Mouse (Mus musculus) MEL (cell line): ENCODE measurements around the gene Ift57. TPM values are rescaled to one million over a fixed set of nuclear protein-coding genes. Genes with fewer than 3 reads are reported as not detected.

ENCODE experiments used
- DNase-seq: peaks from one replicate; pipeline ENCODE4 v3.0.0; 2011; ENCODE audit warnings: low read depth, low spot score
- H3K27ac ChIP-seq: 2 replicates; pipeline ENCODE4 v1.5.1; 2012; ENCODE audit warnings: low read depth, mild to moderate bottlenecking, control low read depth, low read length, moderate library complexity; ENCODE audit not compliant: control insufficient read depth
- H3K27me3 ChIP-seq, 2 experiments: fragments of 150-350 bp in 1 of 2; sonication (generic) in 1 of 2; 2 replicates each; pipeline ENCODE4 v1.6.1; 2012; ENCODE audit warnings: low read length in 2 of 2, mild to moderate bottlenecking in 2 of 2, improper control_type of control experiment in 1 of 2, moderate library complexity in 1 of 2; ENCODE audit not compliant: insufficient read depth in 2 of 2, control insufficient read depth in 1 of 2
- H3K36me3 ChIP-seq, 2 experiments: 2 replicates each; pipeline ENCODE4 v1.6.1; 2012 to 2014; ENCODE audit warnings: low read length in 2 of 2, improper control_type of control experiment in 1 of 2, inconsistent platforms in 1 of 2, mild to moderate bottlenecking in 1 of 2; ENCODE audit not compliant: insufficient read depth in 2 of 2, control insufficient read depth in 1 of 2
- H3K4me1 ChIP-seq, 2 experiments: fragments of 150-350 bp in 1 of 2; sonication (generic) in 1 of 2; 2 replicates each; pipeline ENCODE4 v1.6.1; 2012; ENCODE audit warnings: low read length in 2 of 2, improper control_type of control experiment in 1 of 2, mild to moderate bottlenecking in 1 of 2; ENCODE audit not compliant: insufficient read depth in 2 of 2, control insufficient read depth in 1 of 2
- H3K4me3 ChIP-seq, 2 experiments: fragments of 150-350 bp in 1 of 2; sonication (generic) in 1 of 2; 2 replicates each; pipeline ENCODE4 v1.5.1; 2012; ENCODE audit warnings: low read depth in 2 of 2, low read length in 2 of 2, mild to moderate bottlenecking in 2 of 2, moderate library complexity in 2 of 2, control low read depth in 1 of 2, improper control_type of control experiment in 1 of 2; ENCODE audit not compliant: control insufficient read depth in 1 of 2, insufficient read depth in 1 of 2
- H3K79me2 ChIP-seq: 2 replicates; pipeline ENCODE4 v1.6.1; 2012; ENCODE audit warnings: mild to moderate bottlenecking, low read length, moderate library complexity; ENCODE audit not compliant: control insufficient read depth, poor library complexity, insufficient read depth
- H3K9ac ChIP-seq: 2 replicates; pipeline ENCODE4 v1.6.1; 2012; ENCODE audit warnings: low read depth, mild to moderate bottlenecking, control low read depth, low read length, moderate library complexity; ENCODE audit not compliant: control insufficient read depth, poor library complexity, severe bottlenecking
- H3K9me3 ChIP-seq: fragments of 150-350 bp; sonication (generic); replicated peaks from 2 replicates; pipeline ENCODE4 v1.6.1; 2012; ENCODE audit warnings: mild to moderate bottlenecking, low read length, improper control_type of control experiment, moderate library complexity; ENCODE audit not compliant: insufficient read depth
- BHLHE40 ChIP-seq: IDR thresholded peaks from 2 replicates; pipeline ENCODE4 v1.6.1; 2012; ENCODE audit warnings: low read depth, mild to moderate bottlenecking, inconsistent platforms, low read length, improper control_type of control experiment, borderline replicate concordance
- CHD2 ChIP-seq: IDR thresholded peaks from 2 replicates; pipeline ENCODE4 v1.6.1; 2011; ENCODE audit warnings: low read length, improper control_type of control experiment
- CTCF ChIP-seq, 3 experiments: IDR thresholded peaks in 2 of 3; conservative IDR thresholded peaks in 1 of 3; 2 replicates each; pipeline ENCODE4 v1.5.1; 2011 to 2012; ENCODE audit warnings: low read length in 3 of 3, low read depth in 2 of 3, mild to moderate bottlenecking in 2 of 3, improper control_type of control experiment in 1 of 3, inconsistent platforms in 1 of 3, mixed read lengths in 1 of 3, moderate library complexity in 1 of 3; ENCODE audit not compliant: control insufficient read depth in 1 of 3, insufficient read depth in 1 of 3, poor library complexity in 1 of 3, severe bottlenecking in 1 of 3
- E2F4 ChIP-seq: IDR thresholded peaks from 2 replicates; pipeline ENCODE4 v1.6.1; 2011; ENCODE audit warnings: low read depth, low read length, improper control_type of control experiment, borderline replicate concordance
- MAFK ChIP-seq: IDR thresholded peaks from 2 replicates; pipeline ENCODE4 v1.6.1; 2011; ENCODE audit warnings: low read depth, mild to moderate bottlenecking, low read length, improper control_type of control experiment, borderline replicate concordance
- MAZ ChIP-seq: IDR thresholded peaks from 2 replicates; pipeline ENCODE4 v1.6.1; 2012; ENCODE audit warnings: low read depth, mild to moderate bottlenecking, inconsistent platforms, low read length, improper control_type of control experiment
- MEF2A ChIP-seq: IDR thresholded peaks from 2 replicates; pipeline ENCODE4 v1.6.1; 2014; ENCODE audit warnings: low read depth, mild to moderate bottlenecking, inconsistent platforms, low read length, improper control_type of control experiment; ENCODE audit not compliant: poor library complexity, insufficient replicate concordance, severe bottlenecking; ENCODE audit errors: extremely low read depth
- MXI1 ChIP-seq: IDR thresholded peaks from 2 replicates; pipeline ENCODE4 v1.6.1; 2011; ENCODE audit warnings: mild to moderate bottlenecking, low read depth, low read length, improper control_type of control experiment
- MYC ChIP-seq: IDR thresholded peaks from 2 replicates; pipeline ENCODE4 v1.6.1; 2011; ENCODE audit warnings: low read depth, mild to moderate bottlenecking, low read length, improper control_type of control experiment, moderate library complexity
- SIN3A ChIP-seq: IDR thresholded peaks from 2 replicates; pipeline ENCODE4 v1.6.1; 2012; ENCODE audit warnings: low read length, improper control_type of control experiment, inconsistent platforms
- SMC3 ChIP-seq: IDR thresholded peaks from 2 replicates; pipeline ENCODE4 v1.6.1; 2011; ENCODE audit warnings: low read depth, low read length, improper control_type of control experiment
- TBP ChIP-seq: IDR thresholded peaks from 2 replicates; pipeline ENCODE4 v1.8.0; 2011; ENCODE audit warnings: low read depth, low read length, improper control_type of control experiment
- USF2 ChIP-seq, 2 experiments: IDR thresholded peaks; 2 replicates each; pipeline ENCODE4 v1.6.1; 2011 to 2012; ENCODE audit warnings: improper control_type of control experiment in 2 of 2, low read length in 2 of 2, borderline replicate concordance in 1 of 2, inconsistent platforms in 1 of 2, low read depth in 1 of 2, mild to moderate bottlenecking in 1 of 2; ENCODE audit not compliant: insufficient read depth in 1 of 2
- ZKSCAN1 ChIP-seq: IDR thresholded peaks from 2 replicates; pipeline ENCODE4 v1.6.1; 2012; ENCODE audit warnings: low read depth, mild to moderate bottlenecking, inconsistent platforms, low read length, improper control_type of control experiment, moderate library complexity
- polyA plus RNA-seq, 2 experiments: library from polyadenylated mRNA; stranded (reverse) in 1 of 2; unstranded in 1 of 2; fragments of >175 nt in 1 of 2; fragments of >200 nt in 1 of 2; gene quantifications; 2 replicates each; pipeline versions ENCODE4 v1.2.1 to v1.2.4; 2012; ENCODE audit warnings: low replicate concordance in 2 of 2, low read depth in 1 of 2; ENCODE audit not compliant: insufficient read length in 2 of 2, insufficient read depth in 1 of 2, missing spikeins in 1 of 2
- total RNA-seq: library from RNA; depleted of rRNA; stranded (reverse); fragments of 300-350 nt; gene quantifications from 2 replicates; pipeline ENCODE4 v1.2.3, GENCODE M21; 2012

The Ift57 gene
- total and polyA plus RNA-seq, 3 experiments, result 5.7 to 11.1 TPM; not detected in 1

DNA sequence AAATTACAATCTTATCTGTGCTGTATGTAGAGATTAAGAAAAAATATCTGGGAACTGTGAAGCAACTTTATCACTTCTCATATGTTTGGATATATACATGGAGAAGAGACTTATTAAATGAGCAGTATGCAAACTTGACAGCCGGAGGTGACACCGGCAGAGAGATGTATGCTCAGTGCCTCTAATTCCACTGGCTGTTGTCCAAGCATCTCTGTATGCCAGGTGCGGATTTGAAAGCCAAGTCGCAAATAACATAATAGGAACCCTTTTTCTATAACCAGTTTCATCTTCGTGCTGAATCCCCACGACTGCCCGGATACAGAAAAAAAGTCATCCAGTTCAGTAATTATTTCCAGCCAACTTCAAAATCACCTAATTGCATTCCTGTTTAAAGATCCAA is 34.4 kb upstream of the Ift57 start:
- H3K27me3 ChIP-seq, result peaks cover 0 to 1% of the 10 kb centered on the region in 2 experiments; a peak in 2 of 4 replicates
- H3K4me3 ChIP-seq, result no peak overlapping the region
- no peaks in the 10 kb centered on the region; a peak in 1 of 4 replicates for H3K36me3 ChIP-seq
- no peak for TF ChIP-seq MAFK
- H3K9me3 ChIP-seq, result no peaks in the 10 kb centered on the region
- H3K9ac ChIP-seq, result no peak overlapping the region
- no peak for DNase-seq
- H3K27ac ChIP-seq, result no peak overlapping the region
- H3K79me2 ChIP-seq, result no peaks in the 10 kb centered on the region
- H3K4me1 ChIP-seq, result no peaks in the 10 kb centered on the region

DNA sequence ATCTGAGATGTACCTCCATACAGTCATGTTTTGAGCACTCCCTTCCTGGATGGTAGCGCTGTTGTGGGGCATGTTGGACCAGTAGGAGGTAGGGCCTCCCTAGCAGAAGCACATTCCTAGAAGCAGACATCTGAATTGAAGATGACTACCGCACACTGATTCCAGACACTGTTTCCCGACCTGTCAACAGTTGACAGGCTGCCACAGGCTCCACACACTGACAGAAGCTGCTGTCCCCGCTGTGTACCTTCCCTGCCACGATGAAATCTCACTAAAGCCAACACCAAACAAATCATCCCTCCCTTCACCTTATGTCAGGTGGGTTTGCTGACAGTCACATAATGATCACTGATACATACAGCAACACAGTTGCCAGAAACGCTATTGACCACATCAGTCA is 19.4 kb upstream of the Ift57 start:
- Histone ChIP-seq H3K9me3 (no peaks in the 10 kb centered on the region), H3K4me3 (no peak overlapping the region)
- TF ChIP-seq MXI1, result no peak
- TF ChIP-seq CTCF (IDR thresholded peaks at IDR 0.05 in 2 of 3, conservative IDR thresholded peaks at IDR 0.05 in 1 of 3; ENCODE audit: control insufficient read depth in 1 of 3, insufficient read depth in 1 of 3, low read depth in 2 of 3, low read length in 3 of 3, poor library complexity in 1 of 3, severe bottlenecking in 1 of 3), result no peak
- TF ChIP-seq MYC, result no peak
- TF ChIP-seq USF2 (IDR thresholded peaks at IDR 0.05; ENCODE audit: borderline replicate concordance in 1 of 2, insufficient read depth in 1 of 2, low read depth in 1 of 2, low read length in 2 of 2), result no peak
- TF ChIP-seq CHD2, result no peak
- no peak for TF ChIP-seq MEF2A
- TF ChIP-seq BHLHE40, result no peak
- TF ChIP-seq MAZ, result no peak

DNA sequence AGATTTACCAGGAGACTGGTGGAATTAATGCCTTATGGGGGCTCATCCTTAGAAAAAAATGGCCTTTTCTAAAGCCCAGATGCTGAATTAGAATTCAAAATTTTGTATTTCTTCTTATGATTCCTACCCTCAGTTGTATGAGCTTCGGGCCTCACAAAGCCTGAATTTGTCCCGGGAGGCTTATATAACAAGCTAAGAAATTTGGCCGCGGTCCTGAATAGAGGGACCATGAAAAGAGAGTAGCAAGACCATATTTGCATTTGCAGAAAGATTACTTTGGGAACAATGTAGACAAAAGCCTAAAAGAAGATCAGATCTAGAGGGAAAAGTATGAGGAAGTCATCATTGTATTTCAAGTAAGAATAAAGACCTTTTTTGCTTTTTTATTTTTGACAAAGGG is 14.1 kb upstream of the Ift57 start:
- H3K27ac ChIP-seq, result no peak overlapping the region
- H3K79me2 ChIP-seq, result no peaks in the 10 kb centered on the region
- H3K9me3 ChIP-seq, result no peaks in the 10 kb centered on the region
- no peaks in the 10 kb centered on the region for H3K4me1 ChIP-seq
- H3K36me3 ChIP-seq, result no peaks in the 10 kb centered on the region
- H3K27me3 ChIP-seq, result no peaks in the 10 kb centered on the region
- no peak overlapping the region for H3K9ac ChIP-seq
- H3K4me3 ChIP-seq, result no peak overlapping the region
- TF ChIP-seq SMC3, result no peak
- no peak for TF ChIP-seq SIN3A
- no peak for TF ChIP-seq TBP
- TF ChIP-seq E2F4, result no peak
- TF ChIP-seq ZKSCAN1, result no peak
- DNase-seq, result no peak

More for the DNA sequence above, 19.4 kb upstream of the Ift57 start:
- DNase-seq, result no peak
- Histone ChIP-seq H3K4me1 (no peaks in the 10 kb centered on the region), H3K27me3 (0 out of 4 replicates have a peak, but pooled peaks cover 0 to 3% of the 10 kb centered on the region in 2 experiments), H3K27ac (no peak overlapping the region), H3K79me2 (no peaks in the 10 kb centered on the region), H3K36me3 (no peaks in the 10 kb centered on the region), H3K9ac (no peak overlapping the region)
